Mouse (Mus musculus) ES-E14 (cell line): Measurements from ENCODE around the gene Sfxn5. TPM values are rescaled to one million over a fixed set of nuclear protein-coding genes. Genes with fewer than 3 reads are reported as not detected.
A peak's percentile ranks its signal among the peaks of the same experiment; 100 is the strongest.

Experiments used
- DNase-seq: peaks from one replicate; pipeline ENCODE4 v3.0.0-alpha.2; 2013; ENCODE audit warnings: low read depth, low spot score
- H3K27ac ChIP-seq: 2 replicates; pipeline ENCODE4 v1.5.1; 2012; ENCODE audit warnings: low read depth, mild to moderate bottlenecking, low read length, moderate library complexity, mixed read lengths; ENCODE audit not compliant: poor library complexity, insufficient read depth, severe bottlenecking
- H3K36me3 ChIP-seq: 2 replicates; pipeline ENCODE4 v1.6.1; 2012; ENCODE audit warnings: mild to moderate bottlenecking, low read length, moderate library complexity, mixed read lengths; ENCODE audit not compliant: control insufficient read depth, poor library complexity, insufficient read depth, severe bottlenecking
- H3K4me1 ChIP-seq, 2 experiments: fragments of 150-350 bp in 1 of 2; sonication (generic) in 1 of 2; 2 replicates each; pipeline ENCODE4 v1.6.1; 2012; ENCODE audit warnings: low read length in 2 of 2, mild to moderate bottlenecking in 1 of 2, mixed read lengths in 1 of 2; ENCODE audit not compliant: control insufficient read depth in 2 of 2, insufficient read depth in 2 of 2, poor library complexity in 1 of 2
- H3K4me3 ChIP-seq, 2 experiments: fragments of 150-350 bp in 1 of 2; sonication (generic) in 1 of 2; 2 replicates each; pipeline ENCODE4 v1.5.1; 2012; ENCODE audit warnings: low read length in 2 of 2, low read depth in 1 of 2, mild to moderate bottlenecking in 1 of 2, mixed read lengths in 1 of 2; ENCODE audit not compliant: insufficient read depth in 1 of 2, poor library complexity in 1 of 2, severe bottlenecking in 1 of 2
- H3K9ac ChIP-seq: 2 replicates; pipeline ENCODE4 v1.6.1; 2012; ENCODE audit warnings: low read depth, mild to moderate bottlenecking, low read length, mixed read lengths; ENCODE audit not compliant: poor library complexity, insufficient read depth, severe bottlenecking
- H3K9me3 ChIP-seq: fragments of 150-350 bp; sonication (generic); 2 replicates; pipeline ENCODE4 v1.6.1; 2012; ENCODE audit warnings: low read depth, mild to moderate bottlenecking, low read length; ENCODE audit not compliant: control insufficient read depth, insufficient read depth
- CHD2 ChIP-seq: IDR thresholded peaks from 2 replicates; pipeline ENCODE4 v1.6.1; 2014; ENCODE audit warnings: mild to moderate bottlenecking, low read depth, low read length, inconsistent platforms
- HCFC1 ChIP-seq: IDR thresholded peaks from 2 replicates; pipeline ENCODE4 v1.6.1; 2012; ENCODE audit warnings: low read length, inconsistent platforms, borderline replicate concordance; ENCODE audit not compliant: insufficient read depth
- MAFK ChIP-seq: IDR thresholded peaks from 2 replicates; pipeline ENCODE4 v1.6.1; 2014; ENCODE audit warnings: mild to moderate bottlenecking, low read depth, low read length, inconsistent platforms; ENCODE audit not compliant: insufficient read depth
- ZC3H11A ChIP-seq: IDR thresholded peaks from 2 replicates; pipeline ENCODE4 v1.6.1; 2012; ENCODE audit warnings: low read depth, mild to moderate bottlenecking, inconsistent platforms, low read length, borderline replicate concordance
- ZNF384 ChIP-seq: IDR thresholded peaks from 2 replicates; pipeline ENCODE4 v1.6.1; 2012; ENCODE audit warnings: low read depth, low read length, inconsistent platforms
- in situ Hi-C, 2 experiments: fragments of 600-800 bp; cut with MboI; formaldehyde crosslinking; loops; one replicate each; pipeline ENCODE4 v1.15.1; 2025; ENCODE audit warnings: low sequenced_read_pairs in 2 of 2, inconsistent platforms in 1 of 2; ENCODE audit not compliant: unreplicated experiment in 2 of 2
- total RNA-seq: library from RNA; depleted of rRNA; stranded (reverse); fragments of 300-350 nt; gene quantifications from 2 replicates; pipeline ENCODE4 v1.2.3, GENCODE M21; 2012; rRNA removed

Sfxn5 gene
- total RNA-seq: 4.9 and 5.8 TPM in 2 replicates

DNA sequence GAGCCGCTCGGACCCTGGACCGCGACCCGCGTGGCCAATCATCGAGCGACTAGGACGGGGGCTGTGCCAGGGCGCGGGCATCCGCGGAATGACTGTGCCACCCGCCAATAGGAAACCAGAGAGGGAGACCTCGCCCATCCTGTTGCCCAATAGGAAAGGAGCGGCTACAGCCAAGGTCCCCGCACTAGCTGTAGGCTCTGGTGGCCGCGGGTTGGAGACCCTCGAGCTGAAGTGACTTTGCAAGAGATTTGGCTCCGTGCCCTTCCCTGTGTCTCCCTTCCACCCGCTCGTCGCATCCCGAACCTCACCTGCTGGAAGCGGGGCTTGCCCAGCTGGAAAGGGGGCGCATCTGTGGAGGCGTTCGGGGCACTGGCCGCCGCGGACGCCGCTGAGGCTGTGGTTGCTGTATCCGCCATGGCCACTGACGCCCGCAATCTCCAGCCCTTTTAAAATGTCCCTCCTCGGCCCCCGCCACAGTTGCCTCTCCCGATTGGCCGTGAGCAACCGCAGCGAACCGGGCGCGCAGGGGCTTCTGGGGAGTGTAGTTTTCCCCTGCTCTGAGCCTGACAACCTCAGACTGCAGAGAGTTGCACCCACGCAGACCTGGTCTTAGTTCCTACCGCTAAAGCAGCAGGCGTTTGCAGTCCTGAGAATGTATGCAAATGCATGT lies at the start of gene Sfxn5:
Gene Sfxn5, minus strand, starts transcription at position 423 of the 670 bp plus-strand sequence.
- in situ Hi-C loops: no loop called here
- H3K9me3 ChIP-seq: no peaks in the 10 kb centered on the region
- H3K4me1 ChIP-seq: peaks cover 2 to 6% of the 10 kb centered on the region in 2 experiments; a peak in 2 of 4 replicates
- H3K9ac ChIP-seq: peak within 1 kb of the TSS; percentile 91
- peak; percentile 78 for DNase-seq
- H3K4me3 ChIP-seq: peak within 1 kb of the TSS; percentile 93 to 97
- no peak for TF ChIP-seq MAFK
- peak; percentile 97 for TF ChIP-seq HCFC1
- TF ChIP-seq CHD2: peak; percentile 82
- H3K36me3 ChIP-seq: no peaks in the 10 kb centered on the region
- peak within 1 kb of the TSS; percentile 75; the same call in 1 of the 2 replicates for H3K27ac ChIP-seq

DNA sequence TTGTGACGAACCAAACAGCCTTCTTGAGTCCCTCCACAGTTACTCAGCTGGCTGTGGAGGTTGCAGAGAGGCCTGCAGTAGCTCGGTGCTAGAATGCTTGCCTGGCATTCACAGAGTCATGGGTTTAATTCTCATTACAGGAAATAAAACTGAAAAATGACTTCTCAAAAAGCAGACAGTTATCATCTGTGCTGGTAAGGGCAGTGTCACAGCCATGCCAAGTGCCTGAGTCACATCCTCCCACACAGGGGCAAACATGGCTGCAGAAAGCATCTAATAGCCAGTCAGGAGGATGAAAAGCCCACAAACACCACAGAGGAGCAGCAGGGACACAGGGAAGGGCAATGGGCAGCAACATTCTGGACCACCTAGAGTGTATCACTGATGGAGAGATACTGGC lies 49.6 kb upstream of the Sfxn5 start:
- in situ Hi-C loops: no loop called here
- TF ChIP-seq MAFK (no peak), HCFC1 (no peak), ZC3H11A (no peak), CHD2 (no peak), ZNF384 (no peak)
- H3K36me3 ChIP-seq: no peaks in the 10 kb centered on the region
- H3K4me1 ChIP-seq: peaks cover 0 to 4% of the 10 kb centered on the region in 2 experiments; a peak in 1 of 4 replicates
- DNase-seq: no peak
- no peak overlapping the region for H3K9ac ChIP-seq
- H3K4me3 ChIP-seq: no peak overlapping the region
- H3K27ac ChIP-seq: no peak overlapping the region
- H3K9me3 ChIP-seq: no peaks in the 10 kb centered on the region

DNA sequence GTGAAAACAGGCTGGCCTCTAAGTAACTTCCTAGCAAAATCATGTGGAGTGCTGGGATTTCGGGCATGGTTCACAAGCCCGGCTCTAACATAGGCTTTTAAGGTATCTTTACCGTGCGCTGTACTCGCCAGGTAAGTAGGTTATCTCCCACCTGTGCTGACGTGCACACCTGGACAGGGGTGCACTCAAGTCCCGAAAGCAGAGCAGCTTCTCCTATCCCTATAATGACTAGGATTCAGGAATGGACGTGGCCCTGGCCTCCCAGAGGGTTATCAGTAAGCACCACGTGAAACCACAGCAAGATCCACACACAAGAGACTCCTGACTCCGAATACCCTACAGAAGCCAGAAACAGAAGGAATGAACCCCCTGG lies 48.4 kb upstream of the Sfxn5 start:
- no peak for DNase-seq
- H3K4me1 ChIP-seq: peaks cover 0 to 5% of the 10 kb centered on the region in 2 experiments; a peak in 2 of 4 replicates
- no peak for TF ChIP-seq CHD2
- TF ChIP-seq HCFC1: no peak
- no peak for TF ChIP-seq ZC3H11A
- no peaks in the 10 kb centered on the region for H3K9me3 ChIP-seq
- no peak overlapping the region for H3K9ac ChIP-seq
- no peak overlapping the region for H3K27ac ChIP-seq
- in situ Hi-C loops: no loop called here
- H3K4me3 ChIP-seq: no peak overlapping the region
- no peaks in the 10 kb centered on the region for H3K36me3 ChIP-seq

DNA sequence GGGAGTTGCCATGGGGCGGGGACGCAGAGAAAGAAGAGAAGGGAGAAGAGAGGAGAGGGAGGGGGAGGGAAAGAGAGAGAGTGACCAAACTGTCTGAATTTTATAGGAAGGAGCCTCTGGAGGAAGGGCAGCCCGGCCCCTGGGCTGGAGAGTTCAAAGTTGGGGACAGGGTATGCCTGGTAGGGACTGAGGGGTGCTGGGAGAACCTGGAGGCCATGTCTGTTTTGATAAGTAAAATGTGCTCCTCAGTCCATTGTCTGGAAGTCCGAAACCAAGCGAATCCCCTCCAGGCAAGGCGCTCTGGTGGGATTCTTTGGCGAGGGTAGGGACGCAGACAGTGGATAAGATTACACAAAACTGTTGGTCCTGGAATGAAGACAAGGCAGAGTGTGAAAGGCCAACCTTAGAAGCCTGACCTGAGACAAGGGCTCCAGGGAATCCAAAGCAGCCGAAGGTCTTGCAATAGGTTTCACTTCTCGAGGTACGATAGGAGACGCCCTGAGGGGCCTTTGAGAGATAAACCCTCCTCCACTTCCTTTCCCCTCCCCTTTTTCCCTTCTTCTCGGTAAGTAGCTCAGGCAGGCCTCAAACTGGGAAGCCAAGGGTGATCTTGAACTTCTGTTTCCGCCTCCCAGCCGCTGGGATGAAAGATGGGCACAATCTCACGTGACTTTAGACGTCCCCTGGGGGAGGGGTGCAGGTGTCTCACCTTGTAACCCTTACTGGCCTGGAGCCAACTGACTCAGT lies 47.9 kb upstream of the Sfxn5 start:
- no peak for DNase-seq
- in situ Hi-C loops: no loop called here
- Histone ChIP-seq H3K4me3 (no peak overlapping the region), H3K4me1 (peaks cover 0 to 5% of the 10 kb centered on the region in 2 experiments; a peak in 2 of 4 replicates), H3K36me3 (no peaks in the 10 kb centered on the region), H3K27ac (no peak overlapping the region), H3K9ac (no peak overlapping the region), H3K9me3 (no peaks in the 10 kb centered on the region)
- no peak for TF ChIP-seq CHD2
- no peak for TF ChIP-seq MAFK
- no peak for TF ChIP-seq HCFC1
- no peak for TF ChIP-seq ZNF384
- TF ChIP-seq ZC3H11A: no peak
